Mouse (Mus musculus) CH12.LX (cell line): ENCODE data around the gene Myt1l. TPM values are rescaled to one million over a fixed set of nuclear protein-coding genes. Genes with fewer than 3 reads are reported as not detected.

ENCODE experiments used
- DNase-seq: peaks from one replicate; pipeline ENCODE4 v3.0.0-alpha.2; 2013; ENCODE audit errors: extremely low read depth
- H3K27ac ChIP-seq: 2 replicates; pipeline ENCODE4 v1.5.1; 2012; ENCODE audit warnings: low read depth, mild to moderate bottlenecking, control low read depth, moderate library complexity; ENCODE audit not compliant: insufficient read depth
- H3K27me3 ChIP-seq: replicated peaks from 2 replicates; pipeline ENCODE3; 2012; ENCODE audit warnings: inconsistent platforms
- H3K36me3 ChIP-seq, 2 experiments: replicated peaks in 1 of 2; 2 replicates each; pipeline versions ENCODE3 to v1.6.1; 2012; ENCODE audit warnings: inconsistent platforms in 1 of 2, low read length in 1 of 2, mild to moderate bottlenecking in 1 of 2, mixed read lengths in 1 of 2, moderate library complexity in 1 of 2; ENCODE audit not compliant: control insufficient read depth in 1 of 2, insufficient read depth in 1 of 2
- H3K4me1 ChIP-seq, 2 experiments: 2 replicates each; pipeline ENCODE4 v1.6.1; 2012; ENCODE audit warnings: inconsistent platforms in 1 of 2, moderate library complexity in 1 of 2; ENCODE audit not compliant: insufficient read depth in 2 of 2, control insufficient read depth in 1 of 2
- H3K4me2 ChIP-seq: 2 replicates; pipeline ENCODE4 v1.6.1; 2012; ENCODE audit warnings: low read depth, mild to moderate bottlenecking, control low read depth; ENCODE audit not compliant: poor library complexity, insufficient read depth, severe bottlenecking
- H3K4me3 ChIP-seq, 3 experiments: fragments of 150-350 bp in 1 of 3; sonication (generic) in 1 of 3; replicated peaks in 1 of 3; 2 replicates each; pipeline versions ENCODE3 to v1.5.1; 2011 to 2012; ENCODE audit warnings: low read depth in 2 of 3, low read length in 2 of 3, mild to moderate bottlenecking in 2 of 3, moderate library complexity in 2 of 3, control low read depth in 1 of 3, improper control_type of control experiment in 1 of 3, inconsistent platforms in 1 of 3, mixed read lengths in 1 of 3; ENCODE audit not compliant: poor library complexity in 1 of 3
- H3K79me2 ChIP-seq: replicated peaks from 2 replicates; pipeline ENCODE4 v1.6.1; 2012; ENCODE audit warnings: mild to moderate bottlenecking, moderate library complexity; ENCODE audit not compliant: control insufficient read depth, poor library complexity, insufficient read depth, severe bottlenecking; ENCODE audit errors: extremely low read depth
- H3K9ac ChIP-seq: 2 replicates; pipeline ENCODE4 v1.6.1; 2012; ENCODE audit warnings: low read depth, mild to moderate bottlenecking, control low read depth, moderate library complexity; ENCODE audit not compliant: insufficient read depth
- H3K9me3 ChIP-seq: replicated peaks from 2 replicates; pipeline ENCODE3; 2012; ENCODE audit warnings: low read length, inconsistent platforms, mixed read lengths
- BHLHE40 ChIP-seq: IDR thresholded peaks from 2 replicates; pipeline ENCODE4 v1.6.1; 2011; ENCODE audit warnings: mild to moderate bottlenecking, low read depth, low read length, improper control_type of control experiment
- CHD1 ChIP-seq: IDR thresholded peaks from 2 replicates; pipeline ENCODE4 v1.6.1; 2012; ENCODE audit warnings: low read depth, low read length, improper control_type of control experiment, inconsistent platforms
- CHD2 ChIP-seq: IDR thresholded peaks from 2 replicates; pipeline ENCODE4 v1.6.1; 2011; ENCODE audit warnings: low read length, improper control_type of control experiment
- ELF1 ChIP-seq: IDR thresholded peaks from 2 replicates; pipeline ENCODE4 v1.6.1; 2014; ENCODE audit warnings: low read depth, mild to moderate bottlenecking, inconsistent platforms, low read length, improper control_type of control experiment
- EP300 ChIP-seq: IDR thresholded peaks from 2 replicates; pipeline ENCODE4 v1.6.1; 2011; ENCODE audit warnings: low read length, improper control_type of control experiment
- IRF4 ChIP-seq: IDR thresholded peaks from 2 replicates; pipeline ENCODE4 v1.6.1; 2014; ENCODE audit warnings: low read depth, mild to moderate bottlenecking, inconsistent platforms, low read length, improper control_type of control experiment
- JUN ChIP-seq: IDR thresholded peaks from 2 replicates; pipeline ENCODE4 v1.6.1; 2011; ENCODE audit warnings: low read depth, mild to moderate bottlenecking, low read length, improper control_type of control experiment, moderate library complexity; ENCODE audit not compliant: insufficient read depth
- JUND ChIP-seq: conservative IDR thresholded peaks from 2 replicates; pipeline ENCODE4 v1.6.1; 2011; ENCODE audit warnings: low read depth, low read length, improper control_type of control experiment
- KAT2A ChIP-seq: IDR thresholded peaks from 2 replicates; pipeline ENCODE4 v1.6.1; 2012; ENCODE audit warnings: low read length, improper control_type of control experiment, inconsistent platforms; ENCODE audit not compliant: insufficient replicate concordance
- MAFK ChIP-seq: IDR thresholded peaks from 2 replicates; pipeline ENCODE4 v1.6.1; 2011; ENCODE audit warnings: low read length, improper control_type of control experiment; ENCODE audit not compliant: insufficient replicate concordance
- MAZ ChIP-seq: IDR thresholded peaks from 2 replicates; pipeline ENCODE4 v1.6.1; 2012; ENCODE audit warnings: low read depth, mild to moderate bottlenecking, inconsistent platforms, low read length, improper control_type of control experiment, moderate library complexity
- MXI1 ChIP-seq: IDR thresholded peaks from 2 replicates; pipeline ENCODE4 v1.6.1; 2011; ENCODE audit warnings: mild to moderate bottlenecking, low read depth, low read length, improper control_type of control experiment
- MYC ChIP-seq: IDR thresholded peaks from 2 replicates; pipeline ENCODE4 v1.6.1; 2011; ENCODE audit warnings: low read depth, mild to moderate bottlenecking, improper control_type of control experiment, low read length
- NRF1 ChIP-seq: IDR thresholded peaks from 2 replicates; pipeline ENCODE4 v1.6.1; 2014; ENCODE audit warnings: low read depth, mild to moderate bottlenecking, inconsistent platforms, low read length, improper control_type of control experiment, moderate library complexity
- PAX5 ChIP-seq: IDR thresholded peaks from 2 replicates; pipeline ENCODE4 v1.6.1; 2012; ENCODE audit warnings: low read length, inconsistent platforms, mixed read lengths
- RCOR1 ChIP-seq: conservative IDR thresholded peaks from 2 replicates; pipeline ENCODE4 v1.6.1; 2012; ENCODE audit warnings: low read depth, mild to moderate bottlenecking, inconsistent platforms, low read length, improper control_type of control experiment
- USF1 ChIP-seq: IDR thresholded peaks from 2 replicates; pipeline ENCODE4 v1.6.1; 2014; ENCODE audit warnings: low read depth, mild to moderate bottlenecking, inconsistent platforms, low read length, improper control_type of control experiment
- USF2 ChIP-seq: conservative IDR thresholded peaks from 2 replicates; pipeline ENCODE4 v1.6.1; 2011; ENCODE audit warnings: low read depth, low read length, improper control_type of control experiment
- ZKSCAN1 ChIP-seq: IDR thresholded peaks from 2 replicates; pipeline ENCODE4 v1.6.1; 2012; ENCODE audit warnings: low read depth, inconsistent platforms, low read length, improper control_type of control experiment, borderline replicate concordance
- dilution Hi-C: fragments of 300-500 bp; cut with MboI; formaldehyde crosslinking; loops from 2 replicates; pipeline ENCODE4 v1.14.3; 2020; ENCODE audit warnings: low sequenced_read_pairs; ENCODE audit not compliant: extremely low pct_unique_long_range_greater_than_20kb, extremely low pct_ligation_motif_present
- in situ Hi-C: fragments of 300-500 bp; cut with MboI; formaldehyde crosslinking; loops from 3 replicates; pipeline ENCODE4 v1.14.3; 2019; ENCODE audit warnings: low sequenced_read_pairs, low pct_ligation_motif_present, low pct_unique_long_range_greater_than_20kb, mixed read lengths
- polyA plus RNA-seq: library from polyadenylated mRNA; unstranded; fragments of >175 nt; gene quantifications from 2 replicates; pipeline ENCODE4 v1.2.1, GENCODE M21; 2012; ENCODE audit warnings: low read depth; ENCODE audit not compliant: insufficient read length
- total RNA-seq, 2 experiments: library from RNA; depleted of rRNA; stranded (reverse); fragments of 300-350 nt in 1 of 2; fragments of >200 nt in 1 of 2; gene quantifications; 2 replicates each; pipeline ENCODE4 v1.2.3; 2012 to 2014

The Myt1l gene
- total and polyA plus RNA-seq, 3 experiments, result 0.31 to 1.1 TPM; not detected in 1

GRCm38 (mm10) chr12:29830571-29830970, 302.4 kb downstream of the Myt1l start:
- H3K36me3 ChIP-seq, result no peaks in the 10 kb centered on the region
- no peaks in the 10 kb centered on the region for H3K4me1 ChIP-seq
- dilution Hi-C loops (no loop called here), in situ Hi-C loops (no loop called here)
- H3K9ac ChIP-seq, result no peak overlapping the region
- H3K4me2 ChIP-seq, result no peak overlapping the region
- H3K79me2 ChIP-seq, result no peaks in the 10 kb centered on the region
- H3K4me3 ChIP-seq, result no peak overlapping the region
- no peaks in the 10 kb centered on the region for H3K9me3 ChIP-seq
- DNase-seq, result no peak
- TF ChIP-seq CHD1 (no peak), PAX5 (no peak), USF1 (no peak), ELF1 (no peak), EP300 (no peak), KAT2A (no peak), BHLHE40 (no peak), MXI1 (no peak), USF2 (no peak)
- H3K27ac ChIP-seq, result no peak overlapping the region
- no peaks in the 10 kb centered on the region for H3K27me3 ChIP-seq

- in situ Hi-C loops (no loop called here), dilution Hi-C loops (no loop called here)
- no peak for DNase-seq
- no peak overlapping the region for H3K9ac ChIP-seq
- H3K4me3 ChIP-seq, result no peak overlapping the region
- no peak overlapping the region for H3K27ac ChIP-seq
- no peak overlapping the region for H3K4me2 ChIP-seq
- no peaks in the 10 kb centered on the region for H3K27me3 ChIP-seq
- no peaks in the 10 kb centered on the region for H3K36me3 ChIP-seq
- no peaks in the 10 kb centered on the region for H3K79me2 ChIP-seq
- TF ChIP-seq RCOR1 (no peak), IRF4 (no peak), MAFK (no peak), JUND (no peak), CHD2 (no peak), MXI1 (no peak), NRF1 (no peak), JUN (no peak), MAZ (no peak), USF1 (no peak), BHLHE40 (no peak), MYC (no peak), ZKSCAN1 (no peak)
- no peaks in the 10 kb centered on the region for H3K4me1 ChIP-seq
- H3K9me3 ChIP-seq, result no peaks in the 10 kb centered on the region
Observed at GRCm38 (mm10) chr12:29831356-29831755, 303.2 kb downstream of the Myt1l start.
